Mouse (Mus musculus) spleen, adult 18-20 months (tissue): ENCODE data around the gene Tor4a.

Experiments
- DNase-seq, 2 experiments: peaks; one replicate each; pipeline ENCODE4 v3.0.0; 2022; ENCODE audit warnings: mixed read lengths in 2 of 2

Tor4a gene

GRCm38 (mm10) chr2:25185625-25186574 lies 10.8 kb downstream of the Tor4a start:
- DNase-seq, result peak; percentile 44 to 67

- DNase-seq, result no peak
Observed at GRCm38 (mm10) chr2:25184496-25184895, 12.2 kb downstream of the Tor4a start.

GRCm38 (mm10) chr2:25183336-25183735 lies 13.3 kb downstream of the Tor4a start:
- peak in 1 of 2 experiments; percentile 18 for DNase-seq

- DNase-seq, result no peak
Observed at GRCm38 (mm10) chr2:25182664-25183063, 14.0 kb downstream of the Tor4a start.

GRCm38 (mm10) chr2:25181891-25182397 lies 14.7 kb downstream of the Tor4a start:
- DNase-seq, result no peak

- peak; percentile 43 to 59 for DNase-seq
Observed at GRCm38 (mm10) chr2:25180973-25181890, 15.5 kb downstream of the Tor4a start.

- DNase-seq, result peak; percentile 91 to 93
Observed at GRCm38 (mm10) chr2:25180478-25180903, 16.2 kb downstream of the Tor4a start, which contains the start of gene Nrarp. TSS of gene Nrarp (plus strand) at chr2:25180758.

- no peak for DNase-seq
Observed at GRCm38 (mm10) chr2:25179566-25180217, 17.0 kb downstream of the Tor4a start.

- no peak for DNase-seq
Observed at GRCm38 (mm10) chr2:25178285-25178972, 18.3 kb downstream of the Tor4a start.

- no peak for DNase-seq
Observed at GRCm38 (mm10) chr2:25177685-25178084, 19.0 kb downstream of the Tor4a start.

- no peak for DNase-seq
Observed at GRCm38 (mm10) chr2:25177076-25177475, 19.6 kb downstream of the Tor4a start.

GRCm38 (mm10) chr2:25176573-25176972 lies 20.1 kb downstream of the Tor4a start:
- DNase-seq, result no peak

GRCm38 (mm10) chr2:25175690-25176078 lies 21.0 kb downstream of the Tor4a start:
- no peak for DNase-seq

- no peak for DNase-seq
Observed at GRCm38 (mm10) chr2:25174866-25175689, 21.6 kb downstream of the Tor4a start.

GRCm38 (mm10) chr2:25173821-25174220 lies 22.9 kb downstream of the Tor4a start:
- DNase-seq, result no peak

- DNase-seq, result no peak
Observed at GRCm38 (mm10) chr2:25172629-25173028, 24.1 kb downstream of the Tor4a start.

- DNase-seq, result no peak
Observed at GRCm38 (mm10) chr2:25171769-25172153, 24.9 kb downstream of the Tor4a start.

- no peak for DNase-seq
Observed at GRCm38 (mm10) chr2:25171101-25171768, 25.5 kb downstream of the Tor4a start.

GRCm38 (mm10) chr2:25170326-25171100 lies 26.2 kb downstream of the Tor4a start:
- DNase-seq, result no peak

GRCm38 (mm10) chr2:25169778-25170177 lies 26.9 kb downstream of the Tor4a start:
- no peak for DNase-seq
